Mouse (Mus musculus) CH12.LX (cell line): ENCODE data around the gene 4930402H24Rik.
A peak's percentile ranks its signal among the peaks of the same experiment; 100 is the strongest.

Source experiments
- CTCF ChIP-seq, 2 experiments: IDR thresholded peaks in 1 of 2; conservative IDR thresholded peaks in 1 of 2; 2 replicates each; pipeline ENCODE4 v1.5.1; 2011 to 2012; ENCODE audit warnings: low read depth in 2 of 2, low read length in 2 of 2, improper control_type of control experiment in 1 of 2, inconsistent platforms in 1 of 2, mild to moderate bottlenecking in 1 of 2, moderate library complexity in 1 of 2
- E2F4 ChIP-seq: IDR thresholded peaks from 2 replicates; pipeline ENCODE4 v1.6.1; 2011; ENCODE audit warnings: low read depth, low read length, improper control_type of control experiment; ENCODE audit not compliant: insufficient replicate concordance
- EP300 ChIP-seq: IDR thresholded peaks from 2 replicates; pipeline ENCODE4 v1.6.1; 2011; ENCODE audit warnings: low read length, improper control_type of control experiment
- MYC ChIP-seq: IDR thresholded peaks from 2 replicates; pipeline ENCODE4 v1.6.1; 2011; ENCODE audit warnings: low read depth, mild to moderate bottlenecking, improper control_type of control experiment, low read length
- POLR2A ChIP-seq: IDR thresholded peaks from 2 replicates; pipeline ENCODE4 v1.6.1; 2011; ENCODE audit warnings: low read depth, mild to moderate bottlenecking, improper control_type of control experiment, low read length
- RAD21 ChIP-seq: IDR thresholded peaks from 2 replicates; pipeline ENCODE4 v1.6.1; 2011; ENCODE audit warnings: low read depth, mild to moderate bottlenecking, low read length, improper control_type of control experiment, moderate library complexity
- USF2 ChIP-seq: conservative IDR thresholded peaks from 2 replicates; pipeline ENCODE4 v1.6.1; 2011; ENCODE audit warnings: low read depth, low read length, improper control_type of control experiment

- peak in 1 of 2 experiments; percentile 38; a peak in 2 of 4 replicates for TF ChIP-seq CTCF (conservative IDR thresholded peaks at IDR 0.05 in 1 of 2, IDR thresholded peaks at IDR 0.05 in 1 of 2; ENCODE audit: low read depth in 2 of 2, low read length in 2 of 2)
- no peak for TF ChIP-seq USF2
- no peak for TF ChIP-seq POLR2A
- TF ChIP-seq MYC = no peak
- no peak for TF ChIP-seq E2F4
- TF ChIP-seq RAD21 = no peak; the same call in 1 of the 2 replicates
- no peak for TF ChIP-seq EP300
These were observed 66.7 kb downstream of the 4930402H24Rik start for GRCm38 (mm10) chr2:130839528-130839873.
